ENCODE assay signal across 21 mouse cellular contexts in genomic region chr1:160309951-160310350, GRCm38 (mm10).
DNase-seq lines count a peak whose midpoint lies in the region; ATAC-seq and TF ChIP-seq lines count a peak whose summit lies in the region.
"Had no signal": no experiment of that assay in that cellular context is flagged by ENCODE, and none has a peak within 500 bp of the region (broad histone marks: within the 10 kb centered on the region; RNA-seq: fewer than 3 reads in every experiment).

No protein-coding gene starts in this region.

- no peaks in the 10 kb centered on the region for H3K36me3 ChIP-seq in lung, embryonic 14.5 days (ENCODE audit: insufficient read depth)
- no peaks in the 10 kb centered on the region; the same call in 1 of the 2 replicates for H3K36me3 ChIP-seq in ES-E14 (ENCODE audit: control insufficient read depth, insufficient read depth, low read length, poor library complexity, severe bottlenecking)
- no peaks in the 10 kb centered on the region for H3K36me3 ChIP-seq in forebrain, postnatal 0 days (ENCODE audit: insufficient read depth)
- H3K36me3 ChIP-seq: embryonic facial prominence, embryonic 10.5 days; forebrain, embryonic 12.5 days; heart, embryonic 15.5 days; limb, embryonic 10.5 days; liver, embryonic 12.5 days; midbrain, embryonic 13.5 days; neural tube, embryonic 12.5 days had no signal

- no peaks in the 10 kb centered on the region for H3K27me3 ChIP-seq in lung, embryonic 14.5 days (ENCODE audit: insufficient read depth, low read length)
- H3K27me3 ChIP-seq in forebrain, postnatal 0 days (ENCODE audit: insufficient read depth, low read length): no peaks in the 10 kb centered on the region
- H3K27me3 ChIP-seq: heart, embryonic 15.5 days; liver, embryonic 12.5 days; midbrain, embryonic 13.5 days; neural tube, embryonic 12.5 days had no signal

- no peak overlapping the region; the same call in 1 of the 2 replicates for H3K27ac ChIP-seq in lung, embryonic 14.5 days (ENCODE audit: low read depth)
- H3K27ac ChIP-seq in ES-E14 (ENCODE audit: insufficient read depth, low read depth, low read length, poor library complexity, severe bottlenecking): peak overlapping the region; percentile 89
- no peak overlapping the region for H3K27ac ChIP-seq in forebrain, postnatal 0 days (ENCODE audit: low read depth, low read length)
- H3K27ac ChIP-seq: embryonic facial prominence, embryonic 10.5 days; forebrain, embryonic 12.5 days; heart, embryonic 15.5 days; limb, embryonic 10.5 days; liver, embryonic 12.5 days; midbrain, embryonic 13.5 days; neural tube, embryonic 12.5 days had no signal

- no peak overlapping the region for H3K9ac ChIP-seq in lung, embryonic 14.5 days
- H3K9ac ChIP-seq in ES-E14 (ENCODE audit: insufficient read depth, low read depth, low read length, poor library complexity, severe bottlenecking): no peak overlapping the region
- no peak overlapping the region for H3K9ac ChIP-seq in forebrain, postnatal 0 days
- H3K9ac ChIP-seq: forebrain, embryonic 12.5 days; heart, embryonic 15.5 days; liver, embryonic 12.5 days; midbrain, embryonic 13.5 days; neural tube, embryonic 12.5 days had no signal

- no peaks in the 10 kb centered on the region for H3K9me3 ChIP-seq in lung, embryonic 14.5 days (ENCODE audit: low read depth, low read length)
- no peaks in the 10 kb centered on the region for H3K9me3 ChIP-seq in ES-E14 (ENCODE audit: control insufficient read depth, insufficient read depth, low read depth, low read length)
- H3K9me3 ChIP-seq in forebrain, postnatal 0 days (ENCODE audit: low read length): no peaks in the 10 kb centered on the region
- H3K9me3 ChIP-seq: embryonic facial prominence, embryonic 10.5 days; forebrain, embryonic 12.5 days; heart, embryonic 15.5 days; limb, embryonic 10.5 days; liver, embryonic 12.5 days; midbrain, embryonic 13.5 days; neural tube, embryonic 12.5 days had no signal

- no peak overlapping the region for H3K4me2 ChIP-seq in lung, embryonic 14.5 days
- H3K4me2 ChIP-seq in forebrain, postnatal 0 days (ENCODE audit: low read depth): no peak overlapping the region
- H3K4me2 ChIP-seq: forebrain, embryonic 12.5 days; heart, embryonic 15.5 days; midbrain, embryonic 13.5 days; neural tube, embryonic 12.5 days had no signal

- WGBS in lung, embryonic 14.5 days: 41% methylated on average over 5 of the region's 5 CpGs
- 39% methylated on average over 5 of the region's 5 CpGs for WGBS in forebrain, postnatal 0 days

- H3K4me3 ChIP-seq in lung, embryonic 14.5 days (ENCODE audit: low read depth, low read length): no peak overlapping the region
- H3K4me3 ChIP-seq in ES-E14 (ENCODE audit: insufficient read depth in 1 of 2, low read depth in 1 of 2, low read length in 2 of 2, poor library complexity in 1 of 2, severe bottlenecking in 1 of 2): no peak overlapping the region; a peak in 1 of 4 replicates
- no peak overlapping the region for H3K4me3 ChIP-seq in forebrain, postnatal 0 days (ENCODE audit: low read depth, low read length)
- H3K4me3 ChIP-seq: embryonic facial prominence, embryonic 10.5 days; forebrain, embryonic 12.5 days; heart, embryonic 15.5 days; limb, embryonic 10.5 days; liver, embryonic 12.5 days; midbrain, embryonic 13.5 days; neural tube, embryonic 12.5 days had no signal

- ATAC-seq in lung, embryonic 14.5 days (ENCODE audit: insufficient read depth): no peak
- no peak for ATAC-seq in forebrain, postnatal 0 days
- ATAC-seq: CD4-positive, CD25-positive, alpha-beta regulatory T cell, adult 4 months; hindbrain, embryonic 16.5 days; liver, embryonic 12.5 days; midbrain, embryonic 13.5 days had no signal

- peaks cover 5% of the 10 kb centered on the region for H3K4me1 ChIP-seq in lung, embryonic 14.5 days (ENCODE audit: insufficient read depth)
- H3K4me1 ChIP-seq in ES-E14 (ENCODE audit: control insufficient read depth in 2 of 2, insufficient read depth in 2 of 2, low read length in 2 of 2, poor library complexity in 1 of 2): peaks cover 11 to 14% of the 10 kb centered on the region in 2 experiments; a peak in 3 of 4 replicates
- peaks cover 4% of the 10 kb centered on the region; the same call in 1 of the 2 replicates for H3K4me1 ChIP-seq in forebrain, postnatal 0 days (ENCODE audit: insufficient read depth)
- H3K4me1 ChIP-seq: neural tube, embryonic 12.5 days had no signal

- no peak for TF ChIP-seq CTCF in lung, embryonic 14.5 days (IDR thresholded peaks at IDR 0.05; ENCODE audit: low read depth)
- TF ChIP-seq CTCF in forebrain, postnatal 0 days (IDR thresholded peaks at IDR 0.05; ENCODE audit: low read depth): no peak

- peak; percentile 13 for DNase-seq in kidney, adult 11 months
- no peak for DNase-seq in kidney, postnatal 14 days
- peak; percentile 4 for DNase-seq in lung, embryonic 14.5 days
- DNase-seq in lung, adult 18-20 months: no peak
- peak; percentile 59 for DNase-seq in ES-E14 (ENCODE audit: low read depth, low spot score)
- peak; percentile 20 to 40 for DNase-seq in kidney, postnatal 36 days
- no peak for DNase-seq in gastrocnemius, postnatal 25 days
- DNase-seq in forebrain, postnatal 0 days: no peak
- DNase-seq: adrenal gland, adult 8-10 months; cerebellum, adult 8-10 months; gastrocnemius, postnatal 36 days; thymus, postnatal 4 days had no signal

- in situ Hi-C loops in ES-E14 (cut with MboI; ENCODE audit: low sequenced_read_pairs in 2 of 2, unreplicated experiment in 2 of 2): no loop called here

TF ChIP-seq in ES-E14, 5 proteins besides CTCF, POLR2A, EP300 and RAD21:
- TF ChIP-seq ZNF384 (IDR thresholded peaks at IDR 0.05; ENCODE audit: low read depth, low read length): no peak
- no peak for TF ChIP-seq MAFK (IDR thresholded peaks at IDR 0.05; ENCODE audit: insufficient read depth, low read depth, low read length)
- no peak for TF ChIP-seq CHD2 (IDR thresholded peaks at IDR 0.05; ENCODE audit: low read depth, low read length)
- TF ChIP-seq ZC3H11A (IDR thresholded peaks at IDR 0.05; ENCODE audit: borderline replicate concordance, low read depth, low read length): no peak

Comparison
In these comparisons a context has a peak if more than half of its experiments do, and no peak if none do; other contexts are left out.
1. DNase-seq: peak in kidney, adult 11 months (single experiment), lung, embryonic 14.5 days (single experiment), ES-E14 (single experiment) and kidney, postnatal 36 days (2 of 2); none in kidney, postnatal 14 days (single experiment), lung, adult 18-20 months (0 of 2), gastrocnemius, postnatal 25 days (single experiment) and forebrain, postnatal 0 days (single experiment).